Mouse (Mus musculus) hindbrain, postnatal 0 days (tissue): ENCODE measurements at regions not wholly inside any gene's neighbourhood (a gene's known extent, or its start where the extent isn't known, plus 50 kb on each side); places are given as distances from the start of the nearest gene placed in this dataset.

Source experiments
- ATAC-seq: fragments of 200-750 bp; cut with Nextera tagmentation; 2 replicates; pipeline ENCODE4 v1.8.0; 2017; ENCODE audit warnings: mild to moderate bottlenecking, moderate TSS enrichment, moderate library complexity
- DNase-seq: peaks from one replicate; pipeline ENCODE4 v3.0.0-alpha.2; 2015; ENCODE audit warnings: low spot score
- H3K27ac ChIP-seq: fragments of 300-500 bp; sonication (generic); 2 replicates; pipeline ENCODE4 v1.5.1; 2014; ENCODE audit warnings: mild to moderate bottlenecking
- H3K27me3 ChIP-seq: fragments of 300-500 bp; sonication (generic); 2 replicates; pipeline ENCODE4 v1.6.1; 2014; ENCODE audit warnings: low read length, mixed read lengths; ENCODE audit not compliant: insufficient read depth
- H3K36me3 ChIP-seq: fragments of 300-500 bp; sonication (generic); 2 replicates; pipeline ENCODE4 v1.6.1; 2014; ENCODE audit warnings: low read length, mixed read lengths; ENCODE audit not compliant: insufficient read depth
- H3K4me1 ChIP-seq: fragments of 300-500 bp; sonication (generic); 2 replicates; pipeline ENCODE4 v1.6.1; 2014; ENCODE audit warnings: antibody characterized with exemption, low read length, mixed read lengths; ENCODE audit not compliant: insufficient read depth
- H3K4me2 ChIP-seq: fragments of 300-500 bp; sonication (generic); 2 replicates; pipeline ENCODE4 v1.6.1; 2014; ENCODE audit warnings: low read depth, mild to moderate bottlenecking, low read length, moderate library complexity, mixed read lengths
- H3K4me3 ChIP-seq: fragments of 300-500 bp; sonication (generic); 2 replicates; pipeline ENCODE4 v1.5.1; 2014; ENCODE audit warnings: low read length
- H3K9ac ChIP-seq: fragments of 300-500 bp; sonication (generic); replicated peaks from 2 replicates; pipeline ENCODE4 v1.6.1; 2014; ENCODE audit warnings: mild to moderate bottlenecking, low read length, moderate library complexity, mixed read lengths
- H3K9me3 ChIP-seq: fragments of 300-500 bp; sonication (generic); 2 replicates; pipeline ENCODE4 v1.6.1; 2016; ENCODE audit warnings: low read length, mixed read lengths
- CTCF ChIP-seq: IDR thresholded peaks from 2 replicates; pipeline ENCODE4 v1.5.1; 2016; ENCODE audit warnings: antibody characterized with exemption, control low read depth, low read depth
- WGBS: fragments of 180-500 bp; shearing (Covaris S2); extraction: QIAGEN DNeasy Blood & Tissue Kit; methylation state at CpG from one replicate; pipeline ENCODE4 v1.1.7; 2014; 5-methylcytosine and 5-hydroxymethylcytosine counted together

DNA sequence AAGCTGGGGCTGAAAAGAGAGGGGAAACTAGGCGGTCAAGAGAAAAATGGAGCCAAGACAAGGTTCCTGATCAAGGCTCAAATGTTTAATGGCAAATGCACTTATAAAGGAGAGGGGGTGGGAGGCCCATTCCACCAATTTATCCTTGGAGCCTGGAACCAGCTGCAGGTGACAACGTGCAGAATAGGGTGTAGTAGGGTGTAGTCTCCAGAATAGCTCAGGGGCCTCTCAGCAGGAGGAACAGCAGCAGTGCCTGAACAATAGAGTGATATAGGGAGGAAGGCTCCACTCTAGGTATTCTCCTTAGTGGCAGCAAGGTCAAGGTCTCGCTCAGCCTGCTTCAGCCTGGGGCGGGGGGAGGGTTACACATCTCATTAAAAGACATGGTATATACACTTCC lies 451.7 kb downstream of the Ube2dnl2 start:
- Histone ChIP-seq H3K36me3 (no peaks in the 10 kb centered on the region), H3K4me3 (no peak overlapping the region), H3K9ac (no peak overlapping the region), H3K9me3 (no peaks in the 10 kb centered on the region), H3K4me1 (no peaks in the 10 kb centered on the region), H3K27me3 (no peaks in the 10 kb centered on the region), H3K27ac (no peak overlapping the region), H3K4me2 (no peak overlapping the region)
- DNase-seq (no peak), ATAC-seq (no peak)
- TF ChIP-seq CTCF = no peak
- 70% methylated on average over 4 of the region's 4 CpGs for WGBS

DNA sequence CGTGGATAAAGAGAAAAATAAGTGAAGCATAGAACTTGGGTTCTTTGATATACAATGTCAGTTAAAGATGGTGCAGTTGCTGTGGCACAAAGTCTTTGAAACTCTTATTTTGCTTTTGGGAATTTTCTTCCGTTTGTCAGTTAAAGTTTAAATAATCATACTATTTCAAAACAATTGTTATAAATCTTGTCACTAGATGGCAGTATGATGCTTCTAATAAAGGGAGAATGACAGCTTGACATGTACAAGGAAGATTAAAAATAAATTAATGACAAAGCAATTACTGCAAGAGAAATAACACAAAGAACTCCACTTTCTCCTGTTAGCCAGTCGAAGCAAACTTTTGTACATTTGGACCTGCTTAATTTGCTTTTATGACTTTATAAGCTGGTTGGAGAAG lies 489.0 kb downstream of the Ube2dnl2 start:
- H3K4me3 ChIP-seq = no peak overlapping the region
- H3K27me3 ChIP-seq = no peaks in the 10 kb centered on the region
- H3K27ac ChIP-seq = no peak overlapping the region
- no peak overlapping the region for H3K9ac ChIP-seq
- ATAC-seq (no peak), DNase-seq (peak; percentile 55)
- no peak overlapping the region for H3K4me2 ChIP-seq
- no peaks in the 10 kb centered on the region for H3K9me3 ChIP-seq
- WGBS = 39% methylated on average over 3 of the region's 3 CpGs
- H3K36me3 ChIP-seq = no peaks in the 10 kb centered on the region
- no peak; the same call in 1 of the 2 replicates for TF ChIP-seq CTCF
- no peaks in the 10 kb centered on the region for H3K4me1 ChIP-seq
